4 mouse cellular contexts compared by ENCODE assay signal in the genomic region with DNA sequence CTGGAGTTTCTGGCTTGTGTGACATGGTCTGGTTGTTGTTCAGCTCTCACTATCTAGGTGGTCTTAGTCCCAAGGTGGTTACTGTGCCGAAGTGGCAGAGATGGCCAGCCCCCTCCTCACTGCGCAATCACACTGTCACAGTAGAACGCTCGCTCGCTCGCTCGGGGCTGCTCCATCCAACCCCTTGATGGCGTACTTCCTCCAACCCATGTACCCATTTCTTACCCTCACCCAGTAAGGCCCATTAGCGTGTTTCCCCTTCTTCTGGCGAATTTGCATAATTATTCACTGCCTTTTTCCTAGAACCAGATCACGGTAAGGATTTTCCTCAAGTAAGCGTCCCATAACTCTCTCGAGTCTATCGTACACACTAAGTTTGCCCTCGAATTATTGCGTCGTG.
DNase-seq lines count a peak whose midpoint lies in the region; ATAC-seq and TF ChIP-seq lines count a peak whose summit lies in the region.
"Not testable (repeated sequence)": the region's sequence is repeated elsewhere in the genome, so short reads cannot be mapped to it uniquely, and the experiment has no call there.

No protein-coding gene starts in this region.

- TF ChIP-seq CTCF in CH12.LX (conservative IDR thresholded peaks at IDR 0.05 in 1 of 2, IDR thresholded peaks at IDR 0.05 in 1 of 2; ENCODE audit: low read depth in 2 of 2, low read length in 2 of 2): peak in 1 of 2 experiments; percentile 52; a peak in 2 of 4 replicates

- in situ Hi-C loops in CH12.LX (cut with MboI; ENCODE audit: low pct_ligation_motif_present, low pct_unique_long_range_greater_than_20kb, low sequenced_read_pairs); ES-E14 (cut with MboI; ENCODE audit: low sequenced_read_pairs in 2 of 2, unreplicated experiment in 2 of 2): not testable (repeated sequence)

- ATAC-seq in midbrain, embryonic 11.5 days (ENCODE audit: low FRiP score): 0 out of 2 replicates have a peak, but pooled peaks have one; percentile 35
- ATAC-seq in midbrain, embryonic 12.5 days (ENCODE audit: low FRiP score, low read depth): peak; percentile 49; the same call in 1 of the 2 replicates

- H3K27ac ChIP-seq in CH12.LX (ENCODE audit: insufficient read depth, low read depth); ES-E14 (ENCODE audit: insufficient read depth, low read depth, low read length, poor library complexity, severe bottlenecking); midbrain, embryonic 11.5 days (ENCODE audit: low read depth, low read length); midbrain, embryonic 12.5 days (replicated peaks): not testable (repeated sequence)

- not testable (repeated sequence) for H3K9me3 ChIP-seq in CH12.LX (replicated peaks; ENCODE audit: low read length); ES-E14 (ENCODE audit: control insufficient read depth, insufficient read depth, low read depth, low read length); midbrain, embryonic 11.5 days (ENCODE audit: control insufficient read depth, low read length); midbrain, embryonic 12.5 days

- H3K79me2 ChIP-seq in CH12.LX (replicated peaks; ENCODE audit: control insufficient read depth, extremely low read depth, insufficient read depth, poor library complexity, severe bottlenecking): not testable (repeated sequence)

- H3K4me3 ChIP-seq in CH12.LX (replicated peaks in 1 of 3; ENCODE audit: low read depth in 2 of 3, low read length in 2 of 3, poor library complexity in 1 of 3); ES-E14 (ENCODE audit: insufficient read depth in 1 of 2, low read depth in 1 of 2, low read length in 2 of 2, poor library complexity in 1 of 2, severe bottlenecking in 1 of 2); midbrain, embryonic 11.5 days (ENCODE audit: low read depth, low read length); midbrain, embryonic 12.5 days: not testable (repeated sequence)

- peak; percentile 82 for DNase-seq in CH12.LX (ENCODE audit: extremely low read depth)
- not testable (repeated sequence) for DNase-seq in ES-E14 (ENCODE audit: low read depth, low spot score); midbrain, embryonic 11.5 days (ENCODE audit: low spot score, missing footprints)

- H3K27me3 ChIP-seq in CH12.LX (replicated peaks); midbrain, embryonic 11.5 days (ENCODE audit: control insufficient read depth, insufficient read depth, low read length); midbrain, embryonic 12.5 days: not testable (repeated sequence)

- TF ChIP-seq POLR2A in CH12.LX (IDR thresholded peaks at IDR 0.05; ENCODE audit: low read depth, low read length): not testable (repeated sequence)

- not testable (repeated sequence) for H3K9ac ChIP-seq in CH12.LX (ENCODE audit: insufficient read depth, low read depth); ES-E14 (ENCODE audit: insufficient read depth, low read depth, low read length, poor library complexity, severe bottlenecking); midbrain, embryonic 11.5 days (ENCODE audit: low read length); midbrain, embryonic 12.5 days (replicated peaks)

- 96% methylated on average over 17 of the region's 17 CpGs for WGBS in midbrain, embryonic 11.5 days
- 94% methylated on average over 17 of the region's 17 CpGs for WGBS in midbrain, embryonic 12.5 days

- TF ChIP-seq EP300 in CH12.LX (IDR thresholded peaks at IDR 0.05; ENCODE audit: low read length): peak; percentile 49

- peaks cover 7 to 36% of the 10 kb centered on the region in 2 experiments for H3K36me3 ChIP-seq in CH12.LX (replicated peaks in 1 of 2; ENCODE audit: control insufficient read depth in 1 of 2, insufficient read depth in 1 of 2, low read length in 1 of 2)
- H3K36me3 ChIP-seq in ES-E14 (ENCODE audit: control insufficient read depth, insufficient read depth, low read length, poor library complexity, severe bottlenecking); midbrain, embryonic 11.5 days (ENCODE audit: control insufficient read depth, insufficient read depth, low read length): not testable (repeated sequence)
- peaks cover 23% of the 10 kb centered on the region for H3K36me3 ChIP-seq in midbrain, embryonic 12.5 days

- dilution Hi-C loops in CH12.LX (cut with MboI; ENCODE audit: extremely low pct_ligation_motif_present, extremely low pct_unique_long_range_greater_than_20kb, low sequenced_read_pairs): not testable (repeated sequence)

- H3K4me1 ChIP-seq in CH12.LX (ENCODE audit: control insufficient read depth in 1 of 2, insufficient read depth in 2 of 2): peaks cover 11 to 40% of the 10 kb centered on the region in 2 experiments
- H3K4me1 ChIP-seq in ES-E14 (ENCODE audit: control insufficient read depth in 2 of 2, insufficient read depth in 2 of 2, low read length in 2 of 2, poor library complexity in 1 of 2): peaks cover 0 to 14% of the 10 kb centered on the region in 2 experiments; a peak in 2 of 4 replicates
- H3K4me1 ChIP-seq in midbrain, embryonic 11.5 days (ENCODE audit: control insufficient read depth, insufficient read depth, low read length); midbrain, embryonic 12.5 days: not testable (repeated sequence)

- peak overlapping the region; percentile 78 for H3K4me2 ChIP-seq in CH12.LX (ENCODE audit: insufficient read depth, low read depth, poor library complexity, severe bottlenecking)
- H3K4me2 ChIP-seq in midbrain, embryonic 11.5 days; midbrain, embryonic 12.5 days (replicated peaks): not testable (repeated sequence)

- peak; percentile 49 for TF ChIP-seq RAD21 in CH12.LX (IDR thresholded peaks at IDR 0.05; ENCODE audit: low read depth, low read length)

TF ChIP-seq in CH12.LX, 34 proteins besides CTCF, POLR2A, EP300 and RAD21:
- peak; percentile 25; the same call in 1 of the 2 replicates for TF ChIP-seq ETS1 (conservative IDR thresholded peaks at IDR 0.05; ENCODE audit: low read depth, low read length)
- TF ChIP-seq BHLHE40 (IDR thresholded peaks at IDR 0.05; ENCODE audit: low read depth, low read length): 0 out of 2 replicates have a peak, but pooled peaks have one; percentile 18
- TF ChIP-seq IRF4 (IDR thresholded peaks at IDR 0.05; ENCODE audit: low read depth, low read length): peak; percentile 17; the same call in 1 of the 2 replicates
- TF ChIP-seq SMC3 (IDR thresholded peaks at IDR 0.05; ENCODE audit: low read depth, low read length): peak; percentile 44

TF ChIP-seq in ES-E14, 5 proteins besides CTCF, POLR2A, EP300 and RAD21:
- TF ChIP-seq ZNF384 (IDR thresholded peaks at IDR 0.05; ENCODE audit: low read depth, low read length): 0 out of 2 replicates have a peak, but pooled peaks have one; percentile 41
